Mouse (Mus musculus) gastrocnemius, postnatal 36 days (tissue): ENCODE data around the gene Nlrp1a. TPM values are rescaled to one million over a fixed set of nuclear protein-coding genes. Genes with fewer than 3 reads are reported as not detected.

Experiments used
- DNase-seq, 2 experiments: peaks; one replicate each; pipeline ENCODE4 v3.0.0; 2022
- intact Hi-C: fragments of 180-260 bp; cut with DNase I; formaldehyde crosslinking; loops from one replicate; pipeline ENCODE4 v1.15.1; 2025
- long read RNA-seq, 2 experiments: library from polyadenylated mRNA; stranded (forward); transcript quantifications; one replicate each; pipeline ENCODE4 v2.0.0; 2021
- total RNA-seq, 2 experiments: library from RNA; stranded (reverse); gene quantifications; 2 replicates each; pipeline ENCODE4 v1.2.3; 2021

Gene Nlrp1a
- under 1 TPM; 0.22 to 0.38 TPM for total RNA-seq
- long read RNA-seq, experiment 1, partial matches to known transcripts = 0 of 6 reads
- long read RNA-seq, experiment 1, other reads (novel, unspliced or antisense) = 6 of 6 reads
- long read RNA-seq, experiment 2, partial matches to known transcripts = 0 of 1 reads
- long read RNA-seq, experiment 2, other reads (novel, unspliced or antisense) = 1 of 1 reads

- intact Hi-C loops = no loop called here
- no peak for DNase-seq
Measured at GRCm38 (mm10) chr11:71144661-71145060, at the start of gene Nlrp1a. Gene Nlrp1a, minus strand, starts transcription at chr11:71144704.

DNA sequence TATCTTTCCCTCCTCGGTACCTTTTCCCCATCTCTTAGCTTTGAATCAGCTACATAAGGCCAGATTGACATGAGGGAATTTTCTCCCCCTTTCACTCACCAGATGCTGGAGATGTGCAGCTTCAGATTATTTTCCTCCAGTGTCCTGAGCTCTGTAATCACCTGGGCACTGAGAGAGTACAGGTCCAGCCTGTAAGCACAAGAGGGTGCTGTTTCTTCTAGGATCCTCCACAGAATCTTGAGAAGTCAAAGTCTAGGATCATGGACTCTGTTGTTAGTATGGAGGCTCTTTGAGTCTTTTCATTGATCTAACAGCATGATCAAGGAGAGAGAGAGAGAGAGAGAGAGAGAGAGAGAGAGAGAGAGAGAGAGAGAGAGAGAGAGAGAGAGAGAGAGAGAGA, 25.1 kb upstream of the Nlrp1a start:
- DNase-seq = no peak

DNA sequence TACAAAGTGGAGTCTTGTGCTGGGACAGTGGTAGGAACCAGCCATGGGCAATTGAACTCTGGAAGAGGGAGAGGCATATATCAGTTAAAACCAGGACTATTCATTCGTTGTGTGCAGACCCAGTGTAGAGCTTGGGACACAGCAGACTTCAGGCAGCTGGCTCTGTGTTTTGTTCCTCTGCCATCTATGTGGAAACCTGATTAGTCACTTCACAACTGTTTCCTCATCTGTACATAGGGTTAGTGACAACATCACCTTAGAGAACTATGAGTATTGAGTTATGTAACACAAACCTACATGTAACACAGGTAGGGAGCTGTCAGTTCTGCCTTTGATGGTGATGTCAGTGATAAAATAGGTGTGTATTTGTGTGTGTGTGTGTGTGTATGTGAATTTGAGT, 19.6 kb upstream of the Nlrp1a start:
- intact Hi-C loops = no loop called here
- DNase-seq = no peak

More for the DNA sequence above, 25.1 kb upstream of the Nlrp1a start:
- intact Hi-C loops = no loop called here

GRCm38 (mm10) chr11:71159439-71160136, 15.1 kb upstream of the Nlrp1a start:
- DNase-seq = no peak
- intact Hi-C loops = no loop called here

DNA sequence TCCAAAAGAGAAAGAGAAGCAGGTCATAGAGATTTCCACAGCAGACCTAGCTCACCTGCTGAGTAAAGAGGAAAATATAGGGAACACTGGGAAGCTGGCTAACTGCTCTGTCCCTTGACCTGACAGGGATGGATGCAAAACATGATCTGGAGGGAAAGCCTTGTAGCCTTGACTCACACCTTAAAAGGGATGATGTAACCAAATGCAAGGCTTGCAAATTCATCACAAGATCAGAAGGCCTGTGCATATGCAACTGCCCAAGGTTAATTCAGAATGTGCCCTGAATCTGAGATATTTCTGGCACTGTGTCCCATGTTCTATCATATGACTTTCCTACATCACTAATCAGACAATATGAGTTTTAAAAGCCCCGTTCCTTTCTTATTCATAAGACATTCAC, 10.8 kb upstream of the Nlrp1a start:
- DNase-seq = no peak
- intact Hi-C loops = no loop called here

DNA sequence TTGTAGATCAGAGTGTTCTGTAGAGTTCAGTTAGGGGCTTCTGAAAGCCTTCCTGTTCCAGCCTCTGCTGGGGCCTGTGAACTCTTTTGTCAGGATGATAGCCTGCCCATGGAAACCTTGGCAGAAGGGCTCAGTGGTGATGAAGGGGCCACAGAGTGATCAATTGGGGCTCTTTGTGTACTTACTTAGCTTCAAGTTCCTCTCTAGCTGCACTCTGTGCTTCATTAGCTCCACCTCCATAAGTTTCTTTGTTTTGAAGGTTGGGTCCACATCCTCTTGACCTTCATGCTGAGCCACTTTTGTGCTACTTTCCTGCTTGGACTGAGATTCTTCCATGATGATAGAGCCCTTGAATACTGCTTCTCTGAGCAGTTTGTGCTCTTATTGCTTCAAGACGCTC, 2.5 kb downstream of the Nlrp1a start:
- DNase-seq = no peak
- intact Hi-C loops = no loop called here

- DNase-seq = no peak
- intact Hi-C loops = no loop called here
Measured at GRCm38 (mm10) chr11:71107128-71107527, 37.4 kb downstream of the Nlrp1a start.

DNA sequence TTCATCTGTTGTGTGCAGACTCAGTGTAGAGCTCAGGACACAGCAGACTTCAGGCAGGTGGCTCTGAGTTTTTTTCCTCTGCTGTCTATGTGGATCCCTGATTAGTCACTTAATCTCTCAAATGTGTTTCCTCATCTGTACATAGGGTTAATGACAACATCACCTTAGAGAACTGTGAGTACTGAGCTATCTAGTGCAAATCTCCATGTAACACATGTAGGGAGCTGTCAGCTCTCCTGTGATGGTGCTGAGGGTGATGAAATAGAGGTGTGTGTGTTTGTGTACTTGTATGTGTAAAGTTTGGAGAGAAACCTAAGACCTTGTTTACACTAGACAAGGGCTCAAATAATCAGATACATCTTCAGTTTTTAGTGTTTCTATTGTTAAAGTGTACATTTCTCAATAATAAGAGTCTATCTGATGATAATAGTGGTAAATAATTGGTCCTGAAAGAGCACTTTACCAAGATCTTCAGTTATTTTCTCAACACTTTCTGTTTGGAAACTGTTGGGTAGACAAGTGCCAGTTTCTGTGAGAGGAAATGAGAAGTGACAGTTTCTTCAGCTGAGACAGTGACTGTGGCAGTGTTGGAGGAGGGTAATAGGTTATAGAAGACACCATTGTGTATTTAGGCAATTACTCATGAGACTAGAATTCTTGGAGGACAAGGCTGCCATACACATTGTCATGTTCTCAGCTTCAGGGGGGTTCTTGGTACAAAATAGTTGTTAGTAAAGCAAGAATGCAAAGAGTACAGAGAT, 38.1 kb downstream of the Nlrp1a start:
- intact Hi-C loops = no loop called here
- DNase-seq = no peak

DNA sequence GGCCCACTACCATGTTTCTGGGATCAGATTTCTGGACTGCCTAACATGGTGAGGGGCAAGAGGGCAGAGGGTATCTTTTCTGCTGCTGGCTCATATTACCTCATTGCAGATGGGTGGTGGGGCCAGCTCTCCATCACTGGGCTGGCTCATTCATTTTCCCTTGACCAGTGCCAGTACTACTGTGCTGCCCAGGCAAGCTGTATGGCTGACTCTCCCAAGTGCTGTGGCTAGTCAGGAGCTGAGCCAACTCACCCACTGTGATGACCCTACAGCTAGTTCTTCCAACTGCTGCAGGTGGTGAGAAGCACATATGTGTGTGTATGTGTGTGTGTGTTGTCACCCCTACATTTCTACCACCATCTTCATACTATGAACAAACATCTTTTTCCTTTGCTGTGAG, 40.6 kb downstream of the Nlrp1a start:
- intact Hi-C loops = no loop called here
- DNase-seq = no peak

DNA sequence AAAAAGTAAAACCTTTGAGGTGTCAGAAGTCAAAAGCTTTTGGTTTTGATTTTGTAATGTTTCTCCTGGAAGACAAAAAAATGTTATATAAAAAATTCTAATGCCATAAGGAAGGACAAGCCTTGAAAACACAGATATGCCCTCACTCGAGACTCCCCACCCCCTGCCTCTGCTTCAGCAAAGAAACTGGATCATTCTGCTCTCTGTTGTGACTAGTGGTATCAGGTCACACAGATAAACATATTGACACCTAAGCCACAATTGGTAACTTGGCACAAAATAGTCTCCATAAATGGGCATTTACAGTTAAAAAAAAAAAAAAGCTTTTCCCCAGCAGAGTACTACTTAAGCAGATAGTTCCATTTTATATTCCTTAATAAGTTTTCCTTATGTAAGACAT, 68.2 kb downstream of the Nlrp1a start:
- no peak for DNase-seq
- intact Hi-C loops = no loop called here

- DNase-seq = no peak
Measured at GRCm38 (mm10) chr11:71052554-71052953, 92.0 kb downstream of the Nlrp1a start.

More at GRCm38 (mm10) chr11:71052554-71052953, 92.0 kb downstream of the Nlrp1a start:
- intact Hi-C loops = no loop called here

Other genes with a start within 250 kb of the Nlrp1a start
- 10 to 100 TPM; 26.5 to 32.2 TPM for gene Nup88, start 174.7 kb downstream of the Nlrp1a start, total RNA-seq
- 10 to 100 TPM; 11.2 to 13.7 TPM for gene Rpain, start 174.5 kb downstream of the Nlrp1a start, total RNA-seq
- 100 to 1,000 TPM in 1 of 2 experiments, 10 to 100 TPM in 1; 96.4 to 119 TPM for gene C1qbp, start 161.7 kb downstream of the Nlrp1a start, total RNA-seq
- 1 to 10 TPM; 6.5 to 8.0 TPM for gene Dhx33, start 140.3 kb downstream of the Nlrp1a start, total RNA-seq
- gene Mis12, start 125.1 kb downstream of the Nlrp1a start, total RNA-seq = 1 to 10 TPM; 3.3 to 4.0 TPM
- gene Derl2, start 124.9 kb downstream of the Nlrp1a start, total RNA-seq = 10 to 100 TPM; 11.7 to 12.6 TPM
- under 1 TPM in 1 of 2 experiments, not detected in 1; 0.17 TPM for gene 6330403K07Rik, start 111.2 kb downstream of the Nlrp1a start, total RNA-seq
- gene Nlrp1b, start 86.0 kb upstream of the Nlrp1a start, total RNA-seq = under 1 TPM in 1 of 2 experiments, not detected in 1; 0.07 TPM